Mouse (Mus musculus) lung, postnatal 4 days (tissue): Measurements from ENCODE around the gene Tex21.

ENCODE experiments used
- DNase-seq, 2 experiments: peaks; one replicate each; pipeline ENCODE4 v3.0.0; 2021

The Tex21 gene

GRCm38 (mm10) chr12:76246646-76247045 lies at the start of gene Tex21:
Tex21 (minus strand) TSS chr12:76246746.
- DNase-seq = no peak

- peak; percentile 65 to 77 for DNase-seq
Measured at GRCm38 (mm10) chr12:76293192-76293591, 46.6 kb upstream of the Tex21 start.

GRCm38 (mm10) chr12:76290271-76290670 lies 43.7 kb upstream of the Tex21 start:
- no peak for DNase-seq

GRCm38 (mm10) chr12:76289428-76289827 lies 42.9 kb upstream of the Tex21 start:
- no peak for DNase-seq

GRCm38 (mm10) chr12:76288494-76288893 lies 41.9 kb upstream of the Tex21 start:
- no peak for DNase-seq

GRCm38 (mm10) chr12:76287986-76288385 lies 41.4 kb upstream of the Tex21 start:
- DNase-seq = no peak

GRCm38 (mm10) chr12:76285418-76285817 lies 38.9 kb upstream of the Tex21 start:
- no peak for DNase-seq

- no peak for DNase-seq
Measured at GRCm38 (mm10) chr12:76282532-76283173, 36.1 kb upstream of the Tex21 start.

GRCm38 (mm10) chr12:76282132-76282531 lies 35.6 kb upstream of the Tex21 start:
- DNase-seq = no peak

GRCm38 (mm10) chr12:76281111-76281660 lies 34.6 kb upstream of the Tex21 start:
- DNase-seq = no peak

- no peak for DNase-seq
Measured at GRCm38 (mm10) chr12:76280556-76280955, 34.0 kb upstream of the Tex21 start.

- DNase-seq = no peak
Measured at GRCm38 (mm10) chr12:76278209-76278608, 31.7 kb upstream of the Tex21 start.

- DNase-seq = no peak
Measured at GRCm38 (mm10) chr12:76272610-76273524, 26.3 kb upstream of the Tex21 start.

- no peak for DNase-seq
Measured at GRCm38 (mm10) chr12:76271516-76271915, 25.0 kb upstream of the Tex21 start.

- no peak for DNase-seq
Measured at GRCm38 (mm10) chr12:76269196-76269595, 22.6 kb upstream of the Tex21 start.

GRCm38 (mm10) chr12:76268686-76269085 lies 22.1 kb upstream of the Tex21 start:
- no peak for DNase-seq

- DNase-seq = peak in 1 of 2 experiments; percentile 54
Measured at GRCm38 (mm10) chr12:76266875-76267274, 20.3 kb upstream of the Tex21 start.

GRCm38 (mm10) chr12:76265001-76265400 lies 18.5 kb upstream of the Tex21 start:
- no peak for DNase-seq

GRCm38 (mm10) chr12:76264325-76264965 lies 17.9 kb upstream of the Tex21 start:
- DNase-seq = peak; percentile 17 to 56

GRCm38 (mm10) chr12:76263876-76264275 lies 17.3 kb upstream of the Tex21 start:
- DNase-seq = no peak

GRCm38 (mm10) chr12:76262918-76263317 lies 16.4 kb upstream of the Tex21 start:
- DNase-seq = no peak

- no peak for DNase-seq
Measured at GRCm38 (mm10) chr12:76261556-76261955, 15.0 kb upstream of the Tex21 start.

GRCm38 (mm10) chr12:76260673-76261072 lies 14.1 kb upstream of the Tex21 start:
- DNase-seq = no peak
